Mouse (Mus musculus): ENCODE results near the gene Rps13. TPM values are rescaled to one million over a fixed set of nuclear protein-coding genes. Genes with fewer than 3 reads are reported as not detected.

The Rps13 gene
- polyA plus RNA-seq (2017; shearing (Covaris generic)) = 100 to 1,000 TPM; 698 to 971 TPM

GRCm38 (mm10) chr7:116333713-116334668, at the start of gene Rps13:
TSS of gene Rps13 (minus strand) at chr7:116334195.

GRCm38 (mm10) chr7:116307871-116308631, 25.9 kb downstream of the Rps13 start, which contains the start of gene Plekha7:
TSS of gene Plekha7 (minus strand) at chr7:116308376.

Other genes with a start within 250 kb of the Rps13 start
- gene Gm4353, start 249.6 kb downstream of the Rps13 start, polyA plus RNA-seq (2017; shearing (Covaris generic)) = under 1 TPM in 1 of 2 experiments, not detected in 1; 0.39 TPM
- gene Plekha7, start 25.8 kb downstream of the Rps13 start, polyA plus RNA-seq (2017; shearing (Covaris generic)) = 1 to 10 TPM; 8.3 to 9.4 TPM
- 10 to 100 TPM; 42.8 to 60.4 TPM for gene Pik3c2a, start 109.3 kb upstream of the Rps13 start, polyA plus RNA-seq (2017; shearing (Covaris generic))
- gene Nucb2, start 170.2 kb upstream of the Rps13 start, polyA plus RNA-seq (2017; shearing (Covaris generic)) = 10 to 100 TPM; 10.3 to 20.2 TPM

All from activated CD4-positive, CD25-positive, alpha-beta regulatory T cell (primary cell).